Mouse (Mus musculus) cerebellum, postnatal 25 days (tissue): ENCODE results near the gene Tmem236.

ENCODE experiments used
- DNase-seq, 2 experiments: peaks; one replicate each; pipeline ENCODE4 v3.0.0; 2021; ENCODE audit warnings: mixed read lengths in 2 of 2

The Tmem236 gene

DNA sequence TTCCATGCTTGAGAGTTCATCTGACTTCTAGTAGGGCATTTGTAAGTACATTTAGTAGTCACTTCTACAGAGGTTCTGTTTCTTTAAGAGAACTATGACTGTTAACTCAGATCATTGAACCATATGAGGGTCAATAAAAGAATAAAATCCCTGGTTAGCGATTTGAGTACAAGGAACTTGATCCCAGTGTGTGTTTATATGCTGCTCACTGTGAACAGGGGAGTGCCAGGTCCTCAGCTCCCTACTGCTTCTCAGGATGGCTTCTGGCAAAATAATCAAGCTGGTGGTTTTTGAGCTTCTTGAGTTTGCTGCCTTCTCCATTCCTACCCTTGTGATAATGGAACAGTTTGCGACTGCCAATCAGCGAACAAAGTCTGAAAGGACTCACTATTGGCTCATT is at the start of gene Tmem236:
Tmem236 (plus strand) TSS at position 190 of the 400 bp plus-strand sequence.
- DNase-seq, result no peak

DNA sequence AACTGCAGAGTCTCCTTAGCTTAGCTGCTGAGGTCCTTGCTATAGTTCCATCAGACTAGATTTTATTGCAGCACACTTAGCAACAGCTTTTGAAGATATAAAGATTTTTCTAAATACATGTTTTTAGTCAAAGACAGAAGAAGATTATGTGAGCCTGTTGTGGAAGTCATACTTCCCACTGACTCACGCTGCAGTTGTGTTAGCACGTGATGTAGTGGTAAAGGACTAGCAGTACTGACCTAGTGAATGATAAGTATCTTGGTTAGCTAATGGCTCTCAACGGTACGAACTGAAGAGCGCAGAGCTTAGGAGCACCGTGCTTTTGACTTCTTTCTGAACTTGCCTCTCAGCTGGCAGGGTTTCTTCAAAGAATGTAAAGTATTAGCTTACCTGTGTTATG is 47.9 kb upstream of the Tmem236 start:
- DNase-seq, result no peak

DNA sequence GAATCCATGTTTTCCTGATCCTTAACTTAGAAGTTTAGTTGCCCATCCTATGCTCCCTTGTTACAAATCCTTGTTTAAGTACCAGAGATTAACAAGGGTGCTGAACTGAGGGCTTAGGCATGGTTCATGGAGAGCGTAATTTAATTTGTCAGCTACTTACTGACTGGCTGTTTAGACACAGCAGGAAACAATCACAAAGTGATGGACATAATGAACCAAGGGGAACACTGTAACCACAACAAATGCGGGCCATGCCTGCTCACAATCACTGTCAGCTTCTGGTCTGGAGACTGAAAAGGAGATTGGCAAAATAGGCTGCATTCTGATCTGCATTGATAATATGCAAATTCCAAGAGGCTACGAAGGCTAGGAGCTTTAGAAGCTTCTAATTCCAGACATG is 46.7 kb upstream of the Tmem236 start:
- no peak for DNase-seq

DNA sequence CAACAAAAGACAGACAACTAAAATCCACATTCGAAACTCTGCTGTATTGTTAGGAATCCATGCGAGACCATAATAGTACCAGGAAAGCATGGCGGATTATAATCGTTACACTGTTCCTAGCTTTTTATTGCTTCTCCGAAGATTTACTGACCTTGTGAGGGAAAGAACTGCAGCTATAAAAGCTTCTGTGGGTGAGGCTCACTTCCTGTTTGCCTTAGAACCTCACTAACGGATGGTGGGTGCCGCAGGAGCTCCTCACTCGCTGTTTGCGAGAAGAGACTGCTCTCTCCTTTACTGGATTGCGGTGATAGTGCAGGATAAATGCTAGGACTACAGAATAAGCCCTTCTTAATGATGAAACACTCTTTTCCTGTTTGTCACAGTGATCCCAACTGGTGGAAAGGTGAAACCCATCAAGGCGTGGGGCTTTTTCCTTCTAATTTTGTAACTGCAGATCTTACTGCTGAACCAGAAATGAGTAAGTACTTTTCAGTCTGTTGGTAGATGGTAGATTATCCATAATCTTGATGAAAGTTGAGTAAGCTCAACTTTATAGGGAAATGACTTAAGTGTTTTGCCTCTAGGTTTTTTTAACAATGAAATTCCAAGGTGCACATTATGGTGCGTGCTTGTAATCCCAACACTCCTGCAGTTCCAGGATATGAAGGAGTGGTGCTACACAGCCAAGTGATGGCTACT is 43.5 kb upstream of the Tmem236 start:
- DNase-seq, result no peak

DNA sequence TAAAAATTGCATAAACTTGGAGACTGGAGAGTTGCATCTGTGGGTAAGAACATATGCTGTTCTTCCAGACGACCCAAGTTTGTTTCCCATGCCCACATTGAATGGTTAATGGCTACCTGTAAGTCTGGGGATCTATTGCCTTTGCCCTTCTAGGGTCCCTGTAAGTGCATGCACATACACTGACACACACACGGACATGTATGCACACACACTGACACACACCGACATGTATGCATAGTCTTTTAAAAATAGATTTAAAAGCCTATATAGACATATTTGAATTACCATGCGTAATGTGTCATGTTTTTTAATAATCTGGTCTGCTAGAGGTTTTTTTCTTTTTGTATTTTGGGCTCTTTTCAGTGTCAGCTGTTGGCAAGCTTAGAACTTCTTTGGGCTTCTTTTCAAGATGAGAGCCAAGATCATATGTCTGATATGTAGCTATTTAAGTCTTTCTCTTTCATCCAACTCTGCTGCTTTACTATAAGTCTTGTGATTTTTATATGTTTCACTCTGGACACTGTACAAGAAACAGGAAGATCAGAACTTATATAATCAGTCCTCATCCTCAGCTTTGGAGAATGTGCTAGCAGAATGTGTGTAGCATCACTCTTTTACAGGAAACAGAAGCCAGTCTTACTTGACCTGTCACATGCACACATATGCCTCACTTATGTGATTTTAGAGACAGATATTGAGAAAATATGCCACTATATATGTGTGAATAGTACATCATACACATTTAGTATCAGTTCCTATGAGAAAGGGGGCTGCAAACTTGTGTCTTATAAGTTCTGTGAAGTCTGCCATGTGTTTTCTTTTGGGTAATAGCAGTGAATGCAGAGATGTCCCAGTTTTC is 41.6 kb upstream of the Tmem236 start:
- DNase-seq, result no peak

DNA sequence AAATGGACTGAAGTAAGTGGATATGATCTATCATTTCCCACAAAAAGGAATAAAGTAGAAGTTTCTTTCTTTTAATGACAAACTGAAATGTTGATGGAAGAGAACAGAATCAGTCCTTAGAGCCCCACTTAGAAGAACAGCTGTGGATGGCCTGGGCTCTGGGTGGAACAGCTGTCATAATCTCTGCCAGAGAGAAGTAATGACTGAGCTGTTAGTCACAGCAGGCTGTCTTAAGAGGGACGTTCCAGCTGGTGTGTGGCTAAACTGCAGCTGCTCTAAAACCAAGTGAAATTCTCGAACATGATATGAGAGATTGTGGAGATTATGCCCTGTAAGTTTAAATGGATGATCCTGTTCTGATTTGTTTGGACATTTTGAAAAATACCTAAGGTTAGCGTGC is 37.4 kb upstream of the Tmem236 start:
- no peak for DNase-seq

DNA sequence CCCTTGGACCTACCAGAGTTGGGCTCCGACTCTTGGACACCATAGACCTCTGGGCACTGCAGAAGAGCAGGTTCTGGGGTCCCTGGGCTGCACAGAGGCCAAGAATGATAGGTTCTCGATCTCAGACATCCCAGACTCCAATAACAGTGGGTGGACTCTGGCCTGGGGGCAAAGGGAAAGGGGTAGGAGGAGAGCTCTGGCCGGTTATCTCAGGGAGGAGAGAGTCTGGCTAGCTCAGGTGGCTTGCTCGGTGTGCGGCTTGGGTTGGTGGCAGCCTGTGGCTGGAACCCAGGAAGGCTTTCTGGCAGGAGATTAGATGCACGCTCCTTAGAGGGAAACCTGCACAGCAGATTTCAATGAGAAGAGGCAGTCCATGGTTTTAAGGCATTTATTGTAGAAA is 34.7 kb upstream of the Tmem236 start:
- DNase-seq, result no peak

DNA sequence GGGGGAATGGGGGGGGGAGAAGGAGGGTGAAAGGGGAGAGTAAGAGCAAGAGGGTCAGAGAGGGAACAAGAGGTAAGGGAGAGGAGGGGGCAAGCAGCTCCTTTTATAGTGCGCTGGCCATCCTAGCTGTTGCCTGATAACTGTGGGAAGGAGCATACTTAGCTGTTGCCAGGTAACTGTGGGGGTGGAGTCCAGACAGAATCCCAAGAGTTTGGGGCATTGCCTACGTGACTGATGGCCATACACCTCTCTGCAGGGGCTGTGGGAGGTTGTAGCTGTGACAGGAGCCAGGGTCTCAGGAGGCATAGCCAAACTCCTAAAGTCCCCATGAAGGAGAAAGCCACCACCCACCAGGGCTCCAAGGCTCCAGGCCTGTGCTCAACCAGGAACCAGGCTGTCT is 34.3 kb upstream of the Tmem236 start:
- no peak for DNase-seq

DNA sequence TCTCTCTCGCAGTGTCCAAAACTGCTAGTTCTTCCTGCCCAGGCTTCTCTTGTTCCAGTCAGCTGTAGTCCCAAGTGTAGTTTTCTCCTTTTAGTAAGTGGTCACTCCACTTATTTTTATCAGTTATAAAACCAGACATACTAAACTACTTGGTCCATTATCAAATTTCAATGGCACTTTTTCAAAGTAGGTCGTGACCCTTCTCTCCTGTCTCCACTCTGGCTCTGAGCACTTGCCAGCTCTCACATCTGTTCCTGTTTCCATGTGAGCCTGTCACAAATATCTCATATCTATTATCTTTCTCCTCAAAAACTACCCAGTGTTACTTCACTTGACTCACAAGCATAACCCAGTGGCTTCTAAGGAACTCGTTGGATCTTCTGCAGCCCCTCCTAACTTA is 29.0 kb upstream of the Tmem236 start:
- DNase-seq, result no peak

DNA sequence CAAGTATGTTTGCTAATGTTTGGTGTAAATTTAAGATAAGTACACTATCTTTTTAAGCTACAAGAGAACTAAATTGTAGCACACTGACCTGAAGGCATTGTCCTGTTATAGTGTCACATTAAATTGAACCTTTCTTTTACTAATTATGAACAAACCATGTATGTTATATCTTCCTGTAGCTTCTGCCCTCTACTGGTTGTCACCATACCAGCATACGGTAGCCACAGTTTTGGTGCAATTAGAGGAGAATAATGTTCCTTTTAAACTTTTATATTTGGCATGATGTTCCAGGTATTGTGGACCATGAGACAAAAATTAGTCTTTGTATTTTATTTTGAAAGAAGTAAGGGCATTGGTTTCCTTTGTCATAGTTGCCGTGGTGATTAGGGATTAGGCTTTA is 27.4 kb upstream of the Tmem236 start:
- no peak for DNase-seq

DNA sequence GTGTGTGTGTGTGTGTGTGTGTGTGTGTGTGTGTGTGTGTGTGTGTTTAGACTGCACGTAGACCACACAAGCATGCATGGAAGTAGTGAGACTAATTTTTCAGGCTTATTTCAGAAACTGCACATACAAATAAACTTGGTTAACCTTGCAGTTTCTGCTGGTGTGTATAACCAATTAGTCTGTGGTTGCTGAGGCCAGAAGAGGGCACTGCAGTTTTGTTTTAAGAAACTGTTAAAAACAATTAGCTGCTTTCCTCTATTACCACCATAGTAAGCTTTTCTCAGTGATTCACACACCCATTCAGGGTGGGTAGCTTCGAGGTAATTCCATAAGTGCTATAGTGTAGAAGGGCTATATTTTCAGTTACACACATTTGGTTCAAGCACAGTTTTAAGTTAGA is 23.5 kb upstream of the Tmem236 start:
- DNase-seq, result peak in 1 of 2 experiments; percentile 23

DNA sequence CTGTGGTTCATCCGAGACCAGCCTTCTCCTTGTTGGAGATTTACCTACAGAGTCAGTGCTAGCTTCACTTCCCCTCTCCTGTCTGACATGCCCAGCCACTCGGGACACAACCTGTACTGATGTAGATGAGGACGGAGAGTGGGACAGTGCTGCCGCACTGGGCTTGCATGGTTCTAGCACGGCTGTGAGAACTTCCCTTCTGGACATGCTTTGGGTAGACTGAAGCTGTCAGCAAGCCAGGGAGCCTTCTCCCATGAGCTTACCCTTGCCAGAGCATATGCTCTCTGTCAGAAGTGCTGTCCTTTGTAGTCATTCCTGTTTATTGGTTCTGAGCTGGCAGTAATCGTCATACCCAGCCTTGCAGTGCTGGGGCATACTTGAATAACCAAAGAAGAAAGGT is 22.5 kb upstream of the Tmem236 start:
- peak; percentile 56 to 68 for DNase-seq

DNA sequence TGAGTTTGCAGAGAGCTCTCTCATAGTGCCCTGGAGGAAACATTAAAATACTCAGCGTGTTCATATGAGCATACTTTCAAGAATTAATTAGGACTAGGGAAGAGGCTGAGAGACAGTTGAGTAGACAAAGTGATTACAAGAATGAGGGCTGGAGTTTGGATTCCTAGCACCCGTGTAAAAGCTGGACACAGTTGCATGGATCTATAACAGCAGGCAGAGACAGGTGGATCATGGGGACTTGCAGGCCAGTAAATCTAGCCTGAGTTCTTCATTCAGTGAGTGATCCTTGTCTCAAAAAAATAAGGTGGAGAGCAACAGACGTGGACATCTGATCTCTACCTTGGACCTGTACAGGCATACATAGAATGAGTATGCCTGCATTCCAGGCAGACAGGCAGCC is 15.3 kb upstream of the Tmem236 start:
- no peak for DNase-seq

DNA sequence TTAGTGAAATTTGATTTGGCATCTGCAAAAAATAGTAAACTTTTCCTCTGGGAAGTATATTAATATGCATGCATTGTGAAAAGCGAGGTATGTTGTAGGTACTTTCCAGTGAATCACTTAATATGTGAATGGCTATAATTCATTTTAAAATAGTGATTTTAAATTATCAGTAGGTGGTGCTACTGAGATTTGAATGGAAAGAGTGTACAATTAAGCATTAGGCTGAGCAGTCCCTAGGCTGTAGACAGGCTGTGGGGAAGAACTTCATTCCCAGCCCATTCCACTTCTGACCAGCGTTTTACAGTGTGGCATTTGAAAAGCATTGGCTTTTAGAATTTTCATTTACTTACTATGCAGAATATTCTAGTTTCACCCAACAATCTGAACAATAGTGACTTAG is 14.6 kb upstream of the Tmem236 start:
- no peak for DNase-seq

DNA sequence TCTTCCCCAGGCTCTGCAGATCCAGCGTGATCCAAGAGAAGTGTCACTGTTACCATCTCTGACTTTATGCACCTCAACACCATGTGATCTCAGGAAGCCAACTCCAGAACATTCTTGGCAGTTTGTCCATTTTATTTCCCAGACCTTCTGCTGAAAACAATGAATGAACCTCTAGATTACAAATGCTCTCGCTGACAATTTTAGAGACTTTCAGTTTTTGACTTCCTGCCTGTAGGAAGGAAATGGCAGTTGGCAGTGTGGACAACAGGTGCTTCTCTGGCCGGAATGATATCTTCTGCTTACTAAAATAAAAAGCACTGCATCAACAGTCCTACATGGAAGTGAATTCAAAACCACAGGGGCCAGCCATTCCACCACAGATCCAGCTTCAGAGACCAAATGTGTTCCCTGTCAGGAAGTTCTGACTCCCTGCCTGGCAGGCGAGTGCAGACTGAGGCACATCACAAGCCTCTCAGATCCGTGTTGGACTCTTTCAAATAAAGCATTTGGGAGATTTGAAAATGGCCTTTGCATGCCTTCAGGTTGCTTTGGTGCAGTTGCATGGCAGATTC is 9.8 kb upstream of the Tmem236 start:
- peak; percentile 14 to 29 for DNase-seq

DNA sequence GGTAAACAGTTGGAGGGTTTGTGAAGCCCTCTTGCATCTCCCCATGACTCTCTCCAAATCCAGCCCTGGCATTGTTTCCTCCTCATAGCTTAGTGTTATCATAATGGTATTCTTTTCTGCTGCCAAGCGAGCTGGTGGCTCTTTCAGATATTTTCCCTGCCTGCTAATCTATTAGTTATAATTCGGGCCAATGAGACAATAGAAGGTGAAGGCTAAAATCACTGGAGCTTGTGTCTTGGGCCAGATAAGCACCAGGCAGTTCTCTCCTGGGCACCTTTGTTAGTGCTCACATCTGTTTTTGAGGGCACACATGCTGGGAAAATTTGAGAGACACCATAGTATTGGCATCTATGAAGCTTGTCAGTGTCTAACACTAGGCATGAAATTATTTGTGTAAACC is 9.3 kb upstream of the Tmem236 start:
- DNase-seq, result no peak

DNA sequence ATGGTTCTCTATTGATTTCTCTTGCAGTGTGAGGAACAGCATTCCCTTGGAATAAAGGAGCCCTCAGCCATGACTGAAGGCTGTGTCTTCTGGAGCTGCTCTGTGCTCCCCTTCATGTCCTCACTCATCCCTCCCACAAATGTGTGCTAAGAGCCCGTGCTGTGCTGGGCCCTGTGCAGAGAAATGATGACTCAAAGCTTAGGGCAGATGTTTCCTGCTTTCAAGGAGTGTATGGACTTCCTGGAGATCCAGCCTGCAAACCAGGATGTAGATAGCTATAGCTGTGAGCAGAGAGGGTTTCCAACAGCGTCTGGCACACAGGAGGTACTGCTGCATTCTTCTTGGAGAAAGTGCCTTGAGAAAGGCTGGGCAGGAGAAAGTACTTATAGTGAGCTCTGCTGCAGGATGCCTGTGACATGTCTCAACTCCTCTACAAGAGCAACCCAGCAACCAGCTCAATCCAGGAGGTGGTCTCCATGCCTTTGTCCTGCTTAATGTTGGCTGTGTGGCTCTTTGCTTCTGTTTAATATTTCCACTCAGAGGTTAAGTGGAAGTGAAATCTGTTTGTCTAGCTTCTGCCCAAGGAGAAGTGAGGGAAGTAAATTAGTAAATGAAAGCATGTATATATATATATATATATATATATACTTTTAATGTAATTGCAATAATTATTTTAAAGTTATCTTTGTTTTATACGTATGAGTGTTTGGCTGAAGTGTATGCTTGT is 8.5 kb upstream of the Tmem236 start:
- no peak for DNase-seq

DNA sequence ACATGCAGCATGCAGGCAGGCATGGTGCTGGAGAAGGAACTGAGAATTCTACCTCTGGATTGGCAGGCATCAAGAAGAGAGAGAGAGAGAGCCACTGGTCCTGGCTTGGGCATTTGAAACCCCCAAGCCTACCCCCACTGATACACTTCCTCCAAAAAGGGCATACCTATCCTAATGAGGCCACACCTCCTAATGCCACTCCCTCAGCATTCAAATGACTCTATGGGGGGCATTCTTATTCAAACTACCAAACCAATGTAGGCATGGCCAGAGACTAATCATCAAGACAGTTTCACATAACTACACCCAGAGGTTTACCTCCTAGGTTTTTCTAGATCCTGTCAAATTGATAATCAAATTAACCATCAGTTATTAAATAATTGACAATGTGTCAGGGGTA is 6.6 kb upstream of the Tmem236 start:
- no peak for DNase-seq

DNA sequence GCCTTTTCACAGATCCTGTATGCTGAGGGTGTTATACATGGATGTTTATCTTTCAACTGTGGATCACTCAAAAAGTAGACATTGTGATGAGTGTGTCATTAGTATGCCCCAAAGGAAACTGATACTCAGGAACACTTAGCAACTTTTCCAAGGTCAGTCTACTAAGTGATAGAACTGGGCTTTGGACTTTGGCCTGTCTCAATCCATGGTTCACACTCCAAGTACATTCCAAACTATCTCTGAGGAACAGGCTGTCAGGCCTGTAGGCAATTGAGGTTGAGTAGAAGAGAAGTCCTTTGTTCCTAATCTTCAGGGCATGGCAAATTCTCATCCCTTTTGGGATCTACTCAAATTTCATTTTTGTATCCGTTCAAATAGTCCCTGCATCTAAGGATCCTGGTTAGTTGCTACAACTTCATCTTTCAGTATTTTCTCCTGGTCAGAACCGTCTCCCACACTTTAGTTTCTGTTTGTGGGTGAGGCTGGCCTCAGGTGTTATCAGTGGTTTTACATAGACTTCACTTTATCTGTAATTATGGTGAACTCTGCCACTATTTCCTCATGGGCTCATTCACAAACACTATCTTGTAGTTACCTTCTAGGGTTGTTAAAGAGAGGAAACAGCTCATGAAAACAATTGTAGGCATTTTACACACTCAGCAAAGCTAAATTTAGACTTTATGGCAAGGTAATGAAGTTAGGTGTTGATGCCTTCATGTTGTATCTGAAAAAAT is 2.3 kb downstream of the Tmem236 start:
- no peak for DNase-seq

DNA sequence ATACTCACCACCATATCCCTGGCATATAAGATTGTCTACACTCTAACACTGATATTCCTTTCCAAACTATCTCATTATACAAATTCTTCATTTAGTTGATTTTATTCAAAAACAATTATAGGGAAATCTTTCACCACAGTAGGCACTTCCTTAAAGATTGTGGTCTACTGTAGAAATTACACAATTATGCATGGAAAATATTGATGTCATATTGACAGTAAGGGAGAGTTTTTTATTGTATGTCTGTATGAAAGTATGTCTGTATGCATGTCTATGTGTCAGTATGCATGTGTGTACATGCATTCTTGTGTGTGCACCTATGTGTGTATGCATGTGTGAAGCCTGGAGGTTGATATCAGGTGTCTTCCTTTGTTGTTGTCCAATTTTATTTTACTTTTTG is 10.1 kb downstream of the Tmem236 start:
- no peak for DNase-seq

DNA sequence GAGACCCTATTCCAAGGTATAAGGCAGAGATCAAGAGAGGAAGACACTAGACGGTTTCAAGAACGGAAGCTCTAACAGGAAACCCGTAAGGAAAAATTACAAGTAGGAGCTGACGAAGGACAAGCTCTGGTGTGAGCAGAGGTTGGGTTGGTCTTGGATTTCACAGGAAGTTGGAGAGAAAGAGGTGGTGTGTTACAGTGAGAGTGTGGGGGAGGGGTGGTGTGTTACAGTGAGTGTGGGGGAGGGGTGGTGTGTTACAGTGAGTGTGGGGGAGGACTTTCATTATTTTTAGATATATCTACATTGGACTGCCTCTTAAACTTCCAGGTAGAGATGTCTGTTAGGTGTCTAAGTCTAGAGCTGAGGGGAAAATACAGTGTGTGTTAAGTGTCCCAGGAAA is 16.4 kb downstream of the Tmem236 start:
- no peak for DNase-seq

DNA sequence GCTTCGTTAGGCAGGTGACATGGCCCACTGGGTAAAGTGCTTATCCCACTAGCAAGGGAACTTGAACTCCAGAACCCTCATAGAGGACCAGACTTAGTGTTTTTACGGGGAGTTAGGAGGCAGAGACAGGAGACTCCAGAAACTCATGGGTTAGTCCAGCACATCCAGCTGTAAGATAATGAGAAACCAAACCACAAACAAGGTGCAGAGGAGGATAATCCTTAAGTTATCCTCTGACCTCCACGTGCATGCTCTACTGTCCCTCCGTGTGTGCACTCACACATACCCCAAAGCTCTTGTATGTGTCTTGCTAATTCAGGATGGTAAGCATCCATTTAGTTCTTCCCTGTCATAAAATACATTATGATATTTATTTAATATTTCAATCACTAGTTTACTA is 17.3 kb downstream of the Tmem236 start:
- no peak for DNase-seq

DNA sequence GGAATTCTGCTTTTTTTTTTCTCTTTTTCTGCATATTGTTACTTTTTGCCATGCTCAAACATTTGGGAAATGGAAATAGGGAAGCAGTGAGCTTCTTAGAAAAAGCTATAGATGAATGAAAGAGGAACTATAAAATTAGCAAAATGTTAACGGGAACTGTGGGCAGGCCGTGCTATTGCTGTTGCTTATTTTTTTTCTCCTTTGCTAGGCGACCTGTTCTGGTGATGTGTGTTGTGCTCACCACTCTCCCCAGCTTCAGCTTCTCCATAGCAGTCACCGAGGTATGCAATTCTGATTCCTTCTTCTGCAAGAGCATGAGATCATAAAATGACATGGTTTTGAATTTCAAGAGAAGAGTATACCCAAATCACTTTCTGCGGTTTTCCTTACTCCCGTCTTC is 17.7 kb downstream of the Tmem236 start:
- DNase-seq, result no peak
